10 mouse cellular contexts compared by ENCODE assay signal in the genomic region with DNA sequence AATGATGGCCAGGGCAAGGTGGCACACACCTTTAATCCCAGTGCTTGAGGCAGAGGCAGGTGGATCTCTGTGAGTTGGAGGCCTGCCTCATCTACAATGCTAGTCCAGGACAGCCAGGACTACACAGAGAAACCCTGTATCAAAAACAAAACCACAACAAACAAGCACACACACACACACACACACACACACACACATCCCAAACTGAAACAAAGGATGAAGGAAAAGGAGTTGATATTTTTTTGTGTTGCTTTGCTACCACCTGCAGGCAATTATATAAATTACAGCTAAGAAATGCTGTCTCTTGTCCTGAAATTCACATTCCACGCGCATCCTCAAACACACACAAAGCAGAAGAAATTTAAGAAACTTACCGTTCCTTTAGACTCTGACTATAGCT. TPM values are rescaled to one million over a fixed set of nuclear protein-coding genes. Genes with fewer than 3 reads are reported as not detected.
DNase-seq lines count a peak whose midpoint lies in the region; ATAC-seq lines count a peak whose summit lies in the region.
"Had no signal": no experiment of that assay in that cellular context is flagged by ENCODE, and none has a peak within 500 bp of the region (broad histone marks: within the 10 kb centered on the region; RNA-seq: fewer than 3 reads in every experiment).

No protein-coding gene starts in this region.

- no peak for ATAC-seq in hindbrain, embryonic 11.5 days (ENCODE audit: low FRiP score)

- no peaks in the 10 kb centered on the region for H3K4me1 ChIP-seq in hindbrain, embryonic 11.5 days (replicated peaks; ENCODE audit: control insufficient read depth, insufficient read depth, low read length)
- no peaks in the 10 kb centered on the region for H3K4me1 ChIP-seq in hindbrain, embryonic 10.5 days (replicated peaks)
- H3K4me1 ChIP-seq: limb, embryonic 10.5 days; midbrain, embryonic 12.5 days had no signal

- peak; percentile 13 for DNase-seq in hindbrain, embryonic 11.5 days (ENCODE audit: low spot score)
- DNase-seq in hindbrain, embryonic 10.5 days (ENCODE audit: low spot score) = no peak
- peak; percentile 3 for DNase-seq in lung, postnatal 36 days
- DNase-seq in lung, postnatal 14 days = no peak
- peak; percentile 29 for DNase-seq in NIH3T3 (ENCODE audit: low read depth)
- peak; percentile 2 for DNase-seq in mesoderm, embryonic 11.5 days (ENCODE audit: low read depth, low spot score)
- no peak for DNase-seq in thymus, postnatal 4 days
- DNase-seq: gastrocnemius, postnatal 25 days had no signal

- no peaks in the 10 kb centered on the region for H3K9me3 ChIP-seq in hindbrain, embryonic 11.5 days (ENCODE audit: control insufficient read depth, low read length)
- H3K9me3 ChIP-seq in hindbrain, embryonic 10.5 days = no peaks in the 10 kb centered on the region
- H3K9me3 ChIP-seq: limb, embryonic 10.5 days; midbrain, embryonic 12.5 days had no signal

- no peak overlapping the region for H3K27ac ChIP-seq in hindbrain, embryonic 11.5 days (ENCODE audit: low read depth, low read length)
- no peak overlapping the region for H3K27ac ChIP-seq in hindbrain, embryonic 10.5 days
- H3K27ac ChIP-seq: limb, embryonic 10.5 days; midbrain, embryonic 12.5 days had no signal

- H3K36me3 ChIP-seq in hindbrain, embryonic 11.5 days (ENCODE audit: control insufficient read depth, insufficient read depth, low read length) = no peaks in the 10 kb centered on the region
- H3K36me3 ChIP-seq in hindbrain, embryonic 10.5 days = peaks cover 10% of the 10 kb centered on the region

- peaks cover 3% of the 10 kb centered on the region; the same call in 1 of the 2 replicates for H3K27me3 ChIP-seq in hindbrain, embryonic 11.5 days (ENCODE audit: control insufficient read depth, insufficient read depth, low read length)
- H3K27me3 ChIP-seq in hindbrain, embryonic 10.5 days (ENCODE audit: insufficient read depth, poor library complexity, severe bottlenecking) = peaks cover 24% of the 10 kb centered on the region
- H3K27me3 ChIP-seq: midbrain, embryonic 12.5 days had no signal

- H3K9ac ChIP-seq in hindbrain, embryonic 11.5 days (ENCODE audit: low read depth, low read length) = no peak overlapping the region
- H3K9ac ChIP-seq: midbrain, embryonic 12.5 days had no signal

- no peak overlapping the region for H3K4me3 ChIP-seq in hindbrain, embryonic 11.5 days (ENCODE audit: low read depth, low read length)
- no peak overlapping the region for H3K4me3 ChIP-seq in hindbrain, embryonic 10.5 days
- H3K4me3 ChIP-seq: limb, embryonic 10.5 days; midbrain, embryonic 12.5 days had no signal

- 83% methylated on average over 3 of the region's 3 CpGs for WGBS in hindbrain, embryonic 11.5 days
- WGBS in hindbrain, embryonic 10.5 days = 92% methylated on average over 3 of the region's 3 CpGs

- H3K4me2 ChIP-seq in hindbrain, embryonic 11.5 days (replicated peaks; ENCODE audit: low read depth, low read length) = no peak overlapping the region
- H3K4me2 ChIP-seq: midbrain, embryonic 12.5 days had no signal

RNA-seq across cellular contexts. Expression of a gene that starts 41.9 kb away (rescaled TPM):
- polyA plus RNA-seq in hindbrain, embryonic 11.5 days (2014; fragmentation: Nextera tagmentation; extraction: Ambion mirVana) = 61.0 and 67.8 TPM in 2 replicates
- polyA plus RNA-seq in hindbrain, embryonic 10.5 days (2016; fragmentation: Nextera tagmentation; extraction: Ambion mirVana) = 63.6 and 76.6 TPM in 2 replicates

Comparison
In these comparisons a context has a peak if more than half of its experiments do, and no peak if none do; other contexts are left out.
1. DNase-seq: peak in hindbrain, embryonic 11.5 days (single experiment), lung, postnatal 36 days (single experiment), NIH3T3 (single experiment) and mesoderm, embryonic 11.5 days (single experiment); none in hindbrain, embryonic 10.5 days (single experiment), lung, postnatal 14 days (single experiment) and thymus, postnatal 4 days (single experiment).